Mouse (Mus musculus): ENCODE data around the gene Lrp5.

DNA sequence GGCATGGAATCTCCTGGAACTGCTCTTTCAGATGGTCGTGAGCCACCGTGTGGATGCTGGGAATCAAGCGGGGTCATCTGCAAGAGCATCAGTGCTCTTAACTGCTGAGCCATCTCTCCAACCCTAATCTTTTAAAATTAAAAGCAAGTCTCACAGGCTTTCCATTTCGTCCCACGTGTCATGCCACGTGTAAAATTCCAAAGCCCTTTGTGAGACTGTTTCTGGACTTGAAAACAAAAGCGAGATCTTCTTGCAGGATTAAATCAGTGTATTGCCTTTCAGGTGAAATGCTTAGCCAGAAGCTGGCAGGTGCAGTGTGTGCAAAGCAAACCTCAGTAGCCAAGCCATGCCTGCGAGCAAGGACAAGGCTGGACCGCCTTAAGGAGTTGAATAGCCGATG is 21.2 kb upstream of the Lrp5 start:
- TF ChIP-seq CTCF (IDR thresholded peaks at IDR 0.05; ENCODE audit: borderline replicate concordance, control insufficient read depth, extremely low read depth, insufficient read depth, low read length, poor library complexity) = no peak
- no peak for TF ChIP-seq POLR2A (IDR thresholded peaks at IDR 0.05; ENCODE audit: control insufficient read depth, extremely low read depth, insufficient read depth, low read length, poor library complexity)
